Mouse (Mus musculus) heart, embryonic 10.5 days (tissue): ENCODE measurements at regions not wholly inside any gene's neighbourhood (a gene's known extent, or its start where the extent isn't known, plus 50 kb on each side); places are given as distances from the start of the nearest gene placed in this dataset.
"Not testable (repeated sequence)": the region's sequence is repeated elsewhere in the genome, so short reads cannot be mapped to it uniquely, and the experiment has no call there.

Experiments used
- DNase-seq: peaks from one replicate; pipeline ENCODE4 v3.0.0-alpha.2; 2017; ENCODE audit warnings: low spot score
- H3K27ac ChIP-seq: fragments of 300-500 bp; sonication (generic); 2 replicates; pipeline ENCODE4 v1.5.1; 2016; ENCODE audit warnings: mild to moderate bottlenecking
- H3K27me3 ChIP-seq: fragments of 300-500 bp; sonication (generic); 2 replicates; pipeline ENCODE4 v1.6.1; 2016; ENCODE audit warnings: mild to moderate bottlenecking; ENCODE audit not compliant: poor library complexity, insufficient read depth, severe bottlenecking
- H3K36me3 ChIP-seq: fragments of 300-500 bp; sonication (generic); 2 replicates; pipeline ENCODE4 v1.6.1; 2016; ENCODE audit warnings: mild to moderate bottlenecking, moderate library complexity
- H3K4me1 ChIP-seq: fragments of 300-500 bp; sonication (generic); 2 replicates; pipeline ENCODE4 v1.6.1; 2016; ENCODE audit warnings: mild to moderate bottlenecking
- H3K4me3 ChIP-seq: fragments of 300-500 bp; sonication (generic); 2 replicates; pipeline ENCODE4 v1.5.1; 2016; ENCODE audit warnings: mild to moderate bottlenecking, moderate library complexity
- H3K9me3 ChIP-seq: fragments of 300-500 bp; sonication (generic); 2 replicates; pipeline ENCODE4 v1.6.1; 2016; ENCODE audit warnings: mild to moderate bottlenecking, moderate library complexity
- WGBS: fragments of 180-500 bp; shearing (Covaris S2); methylation state at CpG from one replicate; pipeline ENCODE4 v1.1.7; 2016; 5-methylcytosine and 5-hydroxymethylcytosine counted together

DNA sequence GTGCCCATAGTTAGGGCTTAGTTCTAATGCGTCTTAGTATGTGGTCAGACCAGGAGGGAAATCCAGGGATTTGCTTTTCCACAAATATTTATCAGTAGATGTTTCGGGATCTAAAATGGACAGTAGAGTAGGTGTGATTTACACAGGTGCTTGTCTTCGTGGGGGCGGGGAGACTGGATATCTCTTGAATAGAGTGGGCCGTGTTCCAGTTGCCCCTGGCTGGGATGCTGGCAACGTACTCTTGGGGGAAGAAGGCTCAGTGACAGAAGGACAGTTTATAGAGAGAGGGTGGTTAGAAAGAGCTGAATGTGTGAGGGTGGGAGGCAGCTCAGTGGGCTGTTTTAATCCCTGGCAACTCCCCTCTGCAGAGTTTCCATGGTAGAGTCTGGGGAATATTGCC is 117.4 kb downstream of the Enc1 start:
- DNase-seq, result no peak
- peak overlapping the region; percentile 16; the same call in 1 of the 2 replicates for H3K27ac ChIP-seq
- WGBS, result 78% methylated on average over 6 of the region's 6 CpGs
- no peaks in the 10 kb centered on the region for H3K36me3 ChIP-seq
- no peak overlapping the region for H3K4me3 ChIP-seq
- peaks cover 50% of the 10 kb centered on the region for H3K4me1 ChIP-seq
- H3K9me3 ChIP-seq, result no peaks in the 10 kb centered on the region
- peaks cover 17% of the 10 kb centered on the region; the same call in 1 of the 2 replicates for H3K27me3 ChIP-seq

DNA sequence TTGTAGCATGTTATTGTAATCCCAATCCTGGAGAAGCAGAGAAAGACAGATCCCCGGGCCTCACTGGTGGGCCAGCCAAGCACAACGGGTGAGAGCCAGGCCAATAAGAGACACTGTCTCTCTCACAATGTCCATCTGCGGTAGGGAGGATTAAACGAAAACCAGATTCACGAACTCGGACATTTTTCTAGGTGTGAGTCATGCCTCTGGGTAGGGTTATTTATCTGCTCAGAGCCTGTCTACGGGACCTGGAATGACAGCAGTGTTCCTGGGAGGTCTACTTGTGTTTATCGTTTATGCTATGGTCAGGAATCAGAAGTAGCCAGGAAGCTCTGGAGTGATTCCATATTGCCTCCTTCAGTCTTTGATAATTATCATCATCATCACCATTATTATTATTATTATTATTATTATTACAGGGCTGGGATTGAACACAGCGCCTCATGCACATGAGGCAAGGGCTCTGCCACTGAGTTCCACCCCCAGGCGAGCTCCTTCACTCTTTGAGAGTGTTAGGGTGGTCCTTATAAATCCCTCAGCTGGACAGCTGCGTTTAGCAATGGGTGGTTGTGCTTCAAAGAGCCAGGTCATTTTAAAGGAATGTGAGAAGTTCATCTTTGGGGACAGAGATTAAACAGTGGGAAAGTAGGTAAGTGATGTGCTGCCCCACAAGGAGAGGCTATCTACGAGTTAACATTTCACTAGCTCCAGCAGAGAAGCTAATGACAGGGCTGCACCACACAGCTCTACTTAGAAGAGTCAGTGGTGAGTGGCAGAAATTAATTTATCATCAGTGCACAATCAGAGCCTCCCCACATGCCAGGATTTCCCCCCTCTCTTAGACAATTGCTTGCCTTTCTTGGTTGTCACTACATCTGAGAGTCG is 116.3 kb downstream of the Enc1 start:
- no peaks in the 10 kb centered on the region for H3K36me3 ChIP-seq
- WGBS, result 30% methylated on average over 13 of the region's 13 CpGs
- DNase-seq, result no peak

DNA sequence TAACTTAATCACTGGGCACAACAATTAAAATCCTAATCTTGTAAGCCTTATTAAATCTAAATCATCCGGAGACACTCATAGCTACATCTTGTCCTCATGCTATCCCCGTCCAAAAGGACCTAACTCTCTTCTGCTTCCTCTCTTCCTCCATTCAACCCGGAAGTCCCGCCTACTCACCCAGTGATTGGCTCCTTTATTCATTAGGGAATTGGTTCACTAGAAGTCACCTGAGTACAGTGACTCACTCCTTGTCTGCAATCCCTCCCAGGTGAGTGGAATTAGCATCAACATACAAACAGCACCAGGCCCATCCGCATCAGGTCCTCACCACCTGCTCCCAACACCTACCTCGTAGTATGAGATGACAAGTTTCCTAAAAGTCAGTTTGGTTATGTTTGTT is 114.5 kb downstream of the Enc1 start:
- not testable (repeated sequence) for H3K9me3 ChIP-seq, H3K4me3 ChIP-seq, DNase-seq, H3K36me3 ChIP-seq, H3K27ac ChIP-seq
- WGBS, result 94% methylated on average over 6 of the region's 6 CpGs
- H3K4me1 ChIP-seq, result peaks cover 31% of the 10 kb centered on the region
- peaks cover 29% of the 10 kb centered on the region for H3K27me3 ChIP-seq

More for the DNA sequence above, 116.3 kb downstream of the Enc1 start:
- Histone ChIP-seq H3K4me1 (peaks cover 41% of the 10 kb centered on the region), H3K4me3 (no peak overlapping the region), H3K9me3 (no peaks in the 10 kb centered on the region), H3K27me3 (peaks cover 27% of the 10 kb centered on the region), H3K27ac (0 out of 2 replicates have a peak overlapping the region, but pooled peaks have one; percentile 29)

- no peak for DNase-seq
- no peaks in the 10 kb centered on the region for H3K36me3 ChIP-seq
- H3K27ac ChIP-seq, result no peak overlapping the region
- H3K27me3 ChIP-seq, result peaks cover 8% of the 10 kb centered on the region; the same call in 1 of the 2 replicates
- H3K4me3 ChIP-seq, result no peak overlapping the region
- WGBS, result 82% methylated on average over 7 of the region's 7 CpGs
- H3K9me3 ChIP-seq, result no peaks in the 10 kb centered on the region
- H3K4me1 ChIP-seq, result no peaks in the 10 kb centered on the region
Observed at GRCm38 (mm10) chr13:97347696-97348095, 106.8 kb downstream of the Enc1 start.

DNA sequence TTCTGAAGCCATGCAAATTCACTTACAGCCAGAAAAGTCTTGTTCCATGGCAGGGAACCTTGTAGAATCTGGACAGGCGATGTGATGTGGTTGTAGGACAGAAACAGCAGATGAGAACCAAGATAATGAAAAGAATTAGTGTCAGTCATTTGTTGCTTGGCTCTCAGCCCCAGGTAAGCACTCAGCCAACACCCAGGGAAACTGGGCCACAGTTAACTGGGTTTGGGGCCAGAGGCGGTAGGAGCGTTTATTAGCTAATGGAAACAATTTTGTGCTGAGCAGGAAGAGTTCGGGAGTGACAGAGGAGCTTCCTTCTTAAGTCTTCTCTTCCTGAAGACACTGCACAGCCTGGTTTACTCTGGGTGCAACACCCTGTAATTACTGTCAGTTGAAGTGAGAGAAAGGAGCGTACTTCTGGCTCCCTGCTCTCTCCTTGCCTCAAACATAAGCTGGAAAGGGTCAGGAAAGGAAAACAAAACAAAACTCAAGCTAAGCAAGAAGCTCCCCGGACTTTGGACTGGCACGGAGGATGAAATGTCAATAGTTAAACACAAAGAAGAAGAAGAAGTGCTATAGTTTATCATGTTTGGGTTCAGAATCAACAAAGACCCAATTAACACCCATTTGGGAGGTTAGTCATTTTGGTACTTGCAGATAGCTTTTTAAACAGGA is 100.4 kb downstream of the Enc1 start:
- peaks cover 8% of the 10 kb centered on the region; the same call in 1 of the 2 replicates for H3K4me1 ChIP-seq
- WGBS, result 45% methylated on average over 7 of the region's 7 CpGs
- no peaks in the 10 kb centered on the region for H3K9me3 ChIP-seq
- H3K4me3 ChIP-seq, result no peak overlapping the region
- no peak overlapping the region for H3K27ac ChIP-seq
- DNase-seq, result no peak
- H3K36me3 ChIP-seq, result no peaks in the 10 kb centered on the region
- H3K27me3 ChIP-seq, result no peaks in the 10 kb centered on the region

GRCm38 (mm10) chr13:97337954-97338353 is 97.0 kb downstream of the Enc1 start:
- WGBS, result 38% methylated on average over 3 of the region's 3 CpGs
- H3K27ac ChIP-seq, result no peak overlapping the region
- no peak for DNase-seq

GRCm38 (mm10) chr13:97337296-97337731 is 96.4 kb downstream of the Enc1 start:
- Histone ChIP-seq H3K27me3 (no peaks in the 10 kb centered on the region), H3K9me3 (no peaks in the 10 kb centered on the region), H3K27ac (no peak overlapping the region), H3K36me3 (no peaks in the 10 kb centered on the region), H3K4me3 (no peak overlapping the region), H3K4me1 (peaks cover 17% of the 10 kb centered on the region)
- no peak for DNase-seq
- 79% methylated on average over 10 of the region's 10 CpGs for WGBS

More at GRCm38 (mm10) chr13:97337954-97338353, 97.0 kb downstream of the Enc1 start:
- Histone ChIP-seq H3K36me3 (no peaks in the 10 kb centered on the region), H3K27me3 (no peaks in the 10 kb centered on the region), H3K9me3 (no peaks in the 10 kb centered on the region), H3K4me1 (peaks cover 17% of the 10 kb centered on the region), H3K4me3 (no peak overlapping the region)

DNA sequence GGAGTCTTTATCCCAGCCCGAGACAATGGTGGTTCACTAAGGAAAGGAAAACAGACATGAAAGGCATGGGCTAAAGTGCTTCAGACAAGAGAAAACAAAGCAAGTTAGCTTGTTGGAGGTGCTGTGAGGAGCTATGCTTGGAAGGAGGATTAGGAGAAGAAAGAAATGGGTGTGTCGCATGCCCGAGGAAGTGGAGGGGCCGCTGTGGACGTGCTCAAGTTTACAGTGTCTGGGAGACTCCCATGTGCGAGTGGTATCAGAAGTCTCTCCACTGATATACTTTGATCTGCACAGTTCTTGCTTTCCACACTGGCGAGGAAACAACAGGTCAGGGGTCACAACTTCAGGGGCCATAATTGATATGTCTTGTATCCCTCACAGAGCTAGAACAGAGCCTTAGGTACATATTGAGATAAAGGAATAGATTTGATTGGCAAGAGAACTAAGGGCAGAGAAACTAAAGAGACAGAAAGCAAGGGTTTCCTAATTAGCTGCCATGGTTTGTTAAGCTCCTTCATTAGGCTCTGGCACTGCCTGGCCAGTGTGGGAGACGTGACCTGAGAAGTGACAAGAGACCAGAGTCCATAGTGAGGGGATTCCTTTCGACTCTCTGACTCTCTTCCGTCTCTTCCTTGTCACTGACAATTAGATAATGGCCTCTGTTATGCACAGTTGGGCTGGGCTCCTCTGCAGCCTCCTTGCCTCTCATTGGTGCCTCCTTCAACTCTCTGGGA is 93.1 kb downstream of the Enc1 start:
- no peak for DNase-seq
- Histone ChIP-seq H3K27me3 (peaks cover 7% of the 10 kb centered on the region; the same call in 1 of the 2 replicates), H3K4me3 (no peak overlapping the region), H3K9me3 (no peaks in the 10 kb centered on the region), H3K36me3 (no peaks in the 10 kb centered on the region), H3K27ac (no peak overlapping the region), H3K4me1 (peaks cover 41% of the 10 kb centered on the region)
- 30% methylated on average over 10 of the region's 10 CpGs for WGBS

GRCm38 (mm10) chr13:97331072-97331471 is 90.2 kb downstream of the Enc1 start:
- H3K9me3 ChIP-seq, result no peaks in the 10 kb centered on the region
- H3K27ac ChIP-seq, result peak overlapping the region; percentile 52; the same call in 1 of the 2 replicates
- no peaks in the 10 kb centered on the region for H3K36me3 ChIP-seq
- peaks cover 32% of the 10 kb centered on the region for H3K4me1 ChIP-seq
- H3K4me3 ChIP-seq, result no peak overlapping the region
- DNase-seq, result no peak
- WGBS, result 84% methylated on average over 14 of the region's 14 CpGs
- peaks cover 7% of the 10 kb centered on the region; the same call in 1 of the 2 replicates for H3K27me3 ChIP-seq

DNA sequence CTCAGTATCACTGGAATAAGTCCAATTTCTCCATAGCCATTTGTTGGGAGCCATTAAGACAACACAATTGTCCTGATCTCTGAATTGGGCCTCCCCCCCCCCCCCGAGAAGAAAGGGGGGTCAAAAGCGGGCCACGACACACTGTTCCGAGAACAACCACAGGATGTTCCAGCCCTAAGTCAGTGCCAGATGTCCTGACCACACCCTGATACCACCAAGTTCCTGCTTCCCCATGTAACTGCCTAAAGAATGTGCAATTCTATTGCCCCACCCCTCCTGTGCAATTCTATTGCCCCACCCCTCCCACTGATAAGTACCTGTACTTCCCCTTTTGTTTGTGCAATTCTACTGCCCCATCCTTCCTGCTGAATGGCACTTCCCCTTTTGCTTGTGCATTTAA is 80.4 kb downstream of the Enc1 start:
- not testable (repeated sequence) for H3K27ac ChIP-seq, DNase-seq, H3K4me3 ChIP-seq, H3K27me3 ChIP-seq, H3K36me3 ChIP-seq, H3K9me3 ChIP-seq
- H3K4me1 ChIP-seq, result peaks cover 41% of the 10 kb centered on the region
- WGBS, result 67% methylated on average over 4 of the region's 4 CpGs

GRCm38 (mm10) chr13:97320756-97321155 is 79.9 kb downstream of the Enc1 start:
- Histone ChIP-seq H3K4me1 (peaks cover 41% of the 10 kb centered on the region), H3K4me3 (no peak overlapping the region), H3K27ac (no peak overlapping the region), H3K27me3 (no peaks in the 10 kb centered on the region), H3K9me3 (no peaks in the 10 kb centered on the region), H3K36me3 (no peaks in the 10 kb centered on the region)
- 27% methylated on average over 3 of the region's 4 CpGs for WGBS
- DNase-seq, result no peak

GRCm38 (mm10) chr13:97320298-97320697 is 79.4 kb downstream of the Enc1 start:
- peak overlapping the region; percentile 73; the same call in 1 of the 2 replicates for H3K27ac ChIP-seq

More at GRCm38 (mm10) chr13:97320298-97320697, 79.4 kb downstream of the Enc1 start:
- Histone ChIP-seq H3K36me3 (no peaks in the 10 kb centered on the region), H3K4me3 (no peak overlapping the region), H3K4me1 (peaks cover 41% of the 10 kb centered on the region), H3K9me3 (no peaks in the 10 kb centered on the region), H3K27me3 (0 out of 2 replicates have a peak, but pooled peaks cover 2% of the 10 kb centered on the region)
- 72% methylated on average over 1 of the region's 1 CpGs for WGBS
- DNase-seq, result peak; percentile 82
